Mouse (Mus musculus): ENCODE measurements around the gene Hdac7. TPM values are rescaled to one million over a fixed set of nuclear protein-coding genes. Genes with fewer than 3 reads are reported as not detected.

The Hdac7 gene
- total RNA-seq, 1 experiment from 2014 or later = 60.1 TPM

- peak; percentile 58 for DNase-seq
Observed at GRCm38 (mm10) chr15:97814703-97815102, 29.6 kb downstream of the Hdac7 start.

GRCm38 (mm10) chr15:97813452-97814204, 30.7 kb downstream of the Hdac7 start:
- peak; percentile 67 for DNase-seq

- DNase-seq = no peak
Observed at GRCm38 (mm10) chr15:97812875-97813274, 31.4 kb downstream of the Hdac7 start.

GRCm38 (mm10) chr15:97812126-97812525, 32.2 kb downstream of the Hdac7 start:
- peak; percentile 91 for DNase-seq

- DNase-seq = no peak
Observed at GRCm38 (mm10) chr15:97811307-97811706, 33.0 kb downstream of the Hdac7 start.

- DNase-seq = no peak
Observed at GRCm38 (mm10) chr15:97810399-97810798, 33.9 kb downstream of the Hdac7 start.

GRCm38 (mm10) chr15:97809942-97810341, 34.4 kb downstream of the Hdac7 start:
- DNase-seq = peak; percentile 86

GRCm38 (mm10) chr15:97809206-97809605, 35.1 kb downstream of the Hdac7 start:
- no peak for DNase-seq

- DNase-seq = no peak
Observed at GRCm38 (mm10) chr15:97808532-97808931, 35.8 kb downstream of the Hdac7 start.

- no peak for DNase-seq
Observed at GRCm38 (mm10) chr15:97807867-97808266, 36.4 kb downstream of the Hdac7 start.

GRCm38 (mm10) chr15:97802575-97802974, 41.7 kb downstream of the Hdac7 start:
- DNase-seq = peak; percentile 36

GRCm38 (mm10) chr15:97801811-97802210, 42.5 kb downstream of the Hdac7 start:
- peak; percentile 2 for DNase-seq

GRCm38 (mm10) chr15:97800853-97801252, 43.4 kb downstream of the Hdac7 start:
- DNase-seq = no peak

GRCm38 (mm10) chr15:97799446-97799845, 44.9 kb downstream of the Hdac7 start:
- DNase-seq = no peak

GRCm38 (mm10) chr15:97798134-97798533, 46.2 kb downstream of the Hdac7 start:
- no peak for DNase-seq

GRCm38 (mm10) chr15:97796674-97797310, 47.5 kb downstream of the Hdac7 start:
- DNase-seq = no peak

GRCm38 (mm10) chr15:97795559-97796235, 48.6 kb downstream of the Hdac7 start:
- peak; percentile 4 for DNase-seq

GRCm38 (mm10) chr15:97794268-97794667, 50.0 kb downstream of the Hdac7 start:
- DNase-seq = peak; percentile 28

GRCm38 (mm10) chr15:97793386-97794153, 50.7 kb downstream of the Hdac7 start:
- peak; percentile 4 for DNase-seq

- peak; percentile 34 for DNase-seq
Observed at GRCm38 (mm10) chr15:97791126-97791700, 53.1 kb downstream of the Hdac7 start.

GRCm38 (mm10) chr15:97789761-97790505, 54.4 kb downstream of the Hdac7 start:
- peak; percentile 84 for DNase-seq

Measured in adrenal gland, postnatal 14 days (tissue).